Mouse (Mus musculus) heart, postnatal 0 days (tissue): ENCODE measurements at regions not wholly inside any gene's neighbourhood (a gene's known extent, or its start where the extent isn't known, plus 50 kb on each side); places are given as distances from the start of the nearest gene placed in this dataset.

ENCODE experiments used
- ATAC-seq: fragments of 200-750 bp; cut with Nextera tagmentation; 2 replicates; pipeline ENCODE4 v1.8.0; 2017; ENCODE audit warnings: low read depth, moderate number of reproducible peaks, moderate library complexity; ENCODE audit not compliant: insufficient read depth
- DNase-seq: peaks from one replicate; pipeline ENCODE4 v3.0.0-alpha.2; 2016; ENCODE audit warnings: low spot score
- H3K27ac ChIP-seq: fragments of 300-500 bp; sonication (generic); 2 replicates; pipeline ENCODE4 v1.5.1; 2014; ENCODE audit warnings: low read depth, mild to moderate bottlenecking
- H3K27me3 ChIP-seq: fragments of 300-500 bp; sonication (generic); 2 replicates; pipeline ENCODE4 v1.6.1; 2014; ENCODE audit warnings: low read length, mixed read lengths; ENCODE audit not compliant: control insufficient read depth, insufficient read depth
- H3K36me3 ChIP-seq: fragments of 300-500 bp; sonication (generic); replicated peaks from 2 replicates; pipeline ENCODE4 v1.6.1; 2014; ENCODE audit warnings: low read length, mixed read lengths; ENCODE audit not compliant: control insufficient read depth, insufficient read depth
- H3K4me1 ChIP-seq: fragments of 300-500 bp; sonication (generic); 2 replicates; pipeline ENCODE4 v1.6.1; 2014; ENCODE audit warnings: antibody characterized with exemption; ENCODE audit not compliant: control insufficient read depth, insufficient read depth
- H3K4me2 ChIP-seq: fragments of 300-500 bp; sonication (generic); 2 replicates; pipeline ENCODE4 v1.6.1; 2014; ENCODE audit warnings: low read depth, mild to moderate bottlenecking, low read length, moderate library complexity
- H3K4me3 ChIP-seq: fragments of 300-500 bp; sonication (generic); 2 replicates; pipeline ENCODE4 v1.5.1; 2014; ENCODE audit warnings: low read depth, low read length
- H3K9ac ChIP-seq: fragments of 300-500 bp; sonication (generic); replicated peaks from 2 replicates; pipeline ENCODE4 v1.6.1; 2014; ENCODE audit warnings: low read depth, low read length, mixed read lengths
- H3K9me3 ChIP-seq: fragments of 300-500 bp; sonication (generic); replicated peaks from 2 replicates; pipeline ENCODE4 v1.6.1; 2016; ENCODE audit warnings: low read length; ENCODE audit not compliant: control insufficient read depth
- CTCF ChIP-seq: IDR thresholded peaks from 2 replicates; pipeline ENCODE4 v1.5.1; 2016; ENCODE audit warnings: antibody characterized with exemption, control low read depth, low read depth
- EP300 ChIP-seq: IDR thresholded peaks from 2 replicates; pipeline ENCODE4 v1.6.1; 2016; ENCODE audit warnings: antibody characterized with exemption, low read depth
- WGBS: fragments of 180-500 bp; shearing (Covaris S2); extraction: QIAGEN DNeasy Blood & Tissue Kit; methylation state at CpG from one replicate; pipeline ENCODE4 v1.1.7; 2014; 5-methylcytosine and 5-hydroxymethylcytosine counted together

- Histone ChIP-seq H3K27me3 (no peaks in the 10 kb centered on the region), H3K4me1 (no peaks in the 10 kb centered on the region), H3K4me3 (no peak overlapping the region), H3K9me3 (no peaks in the 10 kb centered on the region), H3K9ac (no peak overlapping the region), H3K36me3 (no peaks in the 10 kb centered on the region), H3K4me2 (no peak overlapping the region), H3K27ac (no peak overlapping the region)
- TF ChIP-seq EP300 (no peak), CTCF (no peak)
- WGBS = 61% methylated on average over 5 of the region's 5 CpGs
- ATAC-seq = no peak
- DNase-seq = no peak
These were observed 521.0 kb upstream of the Intu start for GRCm38 (mm10) chr3:40010051-40010450.

GRCm38 (mm10) chr3:40021682-40022081 is 509.4 kb upstream of the Intu start:
- H3K27ac ChIP-seq = no peak overlapping the region
- WGBS = 53% methylated on average over 2 of the region's 2 CpGs
- no peak for TF ChIP-seq EP300
- TF ChIP-seq CTCF = no peak

DNA sequence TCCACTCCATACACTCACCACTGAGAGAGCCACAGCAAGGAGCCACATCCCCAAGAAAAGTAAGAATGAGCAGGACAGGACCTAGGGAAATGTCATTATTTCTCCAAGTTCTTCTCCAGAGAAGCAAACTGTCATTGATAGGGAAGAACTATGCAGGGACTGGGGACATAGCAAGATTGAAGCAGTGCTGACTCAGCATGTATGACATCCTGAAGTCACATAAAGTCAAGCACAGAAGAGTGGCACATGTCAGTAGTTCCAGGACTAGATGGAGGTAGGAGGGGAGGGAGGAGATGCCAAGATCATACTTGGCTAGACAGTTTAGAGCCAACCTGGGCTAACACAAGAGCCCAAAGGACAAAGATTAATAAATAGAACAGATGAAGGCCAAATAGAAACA is 503.4 kb upstream of the Intu start:
- Histone ChIP-seq H3K4me3 (no peak overlapping the region), H3K27me3 (no peaks in the 10 kb centered on the region), H3K4me2 (no peak overlapping the region), H3K9ac (no peak overlapping the region), H3K36me3 (no peaks in the 10 kb centered on the region), H3K27ac (no peak overlapping the region), H3K4me1 (no peaks in the 10 kb centered on the region), H3K9me3 (no peaks in the 10 kb centered on the region)
- ATAC-seq = no peak
- DNase-seq = no peak
- TF ChIP-seq CTCF = no peak
- no peak for TF ChIP-seq EP300

More at GRCm38 (mm10) chr3:40021682-40022081, 509.4 kb upstream of the Intu start:
- no peaks in the 10 kb centered on the region for H3K36me3 ChIP-seq
- no peak overlapping the region for H3K9ac ChIP-seq
- no peaks in the 10 kb centered on the region for H3K4me1 ChIP-seq
- H3K4me2 ChIP-seq = no peak overlapping the region
- DNase-seq (no peak), ATAC-seq (no peak)
- no peak overlapping the region for H3K4me3 ChIP-seq
- H3K9me3 ChIP-seq = no peaks in the 10 kb centered on the region
- H3K27me3 ChIP-seq = no peaks in the 10 kb centered on the region

DNA sequence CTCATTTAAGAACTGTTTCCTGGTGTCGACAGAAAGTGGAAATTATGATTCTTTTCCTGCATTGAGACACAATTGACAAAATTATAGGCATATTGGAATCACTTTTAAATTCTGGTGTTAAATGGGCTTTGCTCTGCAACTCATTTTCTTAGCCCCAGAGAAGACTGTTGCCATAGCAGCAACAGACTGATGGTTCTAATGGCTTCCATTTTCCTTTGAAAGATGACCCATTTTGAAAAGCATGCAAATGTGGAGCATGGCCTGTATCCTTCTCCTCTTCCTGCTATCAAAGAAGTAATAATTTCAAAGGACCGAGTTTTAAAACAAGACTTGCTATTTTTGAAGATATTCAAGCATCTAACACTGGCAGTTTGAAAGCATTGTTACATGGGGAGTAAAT is 494.9 kb upstream of the Intu start:
- no peaks in the 10 kb centered on the region for H3K27me3 ChIP-seq
- no peaks in the 10 kb centered on the region for H3K36me3 ChIP-seq
- no peak overlapping the region for H3K9ac ChIP-seq
- ATAC-seq = no peak
- 71% methylated on average over 2 of the region's 2 CpGs for WGBS
- no peaks in the 10 kb centered on the region for H3K9me3 ChIP-seq
- no peak for TF ChIP-seq EP300
- no peak for TF ChIP-seq CTCF
- no peaks in the 10 kb centered on the region for H3K4me1 ChIP-seq
- no peak overlapping the region for H3K27ac ChIP-seq
- H3K4me2 ChIP-seq = no peak overlapping the region
- H3K4me3 ChIP-seq = no peak overlapping the region
- DNase-seq = no peak

DNA sequence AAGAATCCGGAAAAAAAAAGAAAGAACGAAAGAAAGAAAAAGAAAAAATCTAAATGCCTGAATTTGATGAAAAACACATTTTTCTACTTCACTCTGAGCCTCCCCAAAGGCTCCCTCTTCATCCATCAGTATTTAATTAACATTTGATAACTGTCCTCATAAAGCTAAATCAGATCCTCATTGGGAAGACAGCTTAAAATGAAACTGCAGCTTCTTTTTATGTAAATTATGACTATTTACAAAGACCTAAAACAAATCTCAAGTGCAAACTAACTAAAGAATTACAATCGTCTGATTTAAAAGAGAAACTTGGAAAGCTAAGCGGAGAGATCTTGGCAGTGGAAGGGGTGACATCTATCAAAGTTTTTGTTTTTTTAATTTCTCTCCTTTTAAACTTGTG is 481.4 kb upstream of the Intu start:
- ATAC-seq (no peak), DNase-seq (no peak)
- H3K36me3 ChIP-seq = no peaks in the 10 kb centered on the region
- no peaks in the 10 kb centered on the region for H3K27me3 ChIP-seq
- TF ChIP-seq CTCF = no peak
- TF ChIP-seq EP300 = no peak
- no peak overlapping the region for H3K27ac ChIP-seq
- H3K9ac ChIP-seq = no peak overlapping the region
- WGBS = 66% methylated on average over 4 of the region's 4 CpGs
- H3K4me2 ChIP-seq = no peak overlapping the region
- H3K4me3 ChIP-seq = no peak overlapping the region
- no peaks in the 10 kb centered on the region for H3K9me3 ChIP-seq
- no peaks in the 10 kb centered on the region for H3K4me1 ChIP-seq

- H3K36me3 ChIP-seq = no peaks in the 10 kb centered on the region
- no peak for ATAC-seq
- no peak overlapping the region for H3K9ac ChIP-seq
- no peak overlapping the region for H3K4me2 ChIP-seq
- TF ChIP-seq EP300 (no peak), CTCF (no peak)
- WGBS = 68% methylated on average over 5 of the region's 5 CpGs
- no peak overlapping the region for H3K4me3 ChIP-seq
- H3K9me3 ChIP-seq = no peaks in the 10 kb centered on the region
- H3K27me3 ChIP-seq = no peaks in the 10 kb centered on the region
- no peak for DNase-seq
- no peaks in the 10 kb centered on the region for H3K4me1 ChIP-seq
- H3K27ac ChIP-seq = no peak overlapping the region
These were observed 472.8 kb upstream of the Intu start for GRCm38 (mm10) chr3:40058281-40058680.
